Mouse (Mus musculus) layer of hippocampus, adult 8-10 months (tissue): ENCODE results near the gene St6galnac5. TPM values are rescaled to one million over a fixed set of nuclear protein-coding genes. Genes with fewer than 3 reads are reported as not detected.

Experiments used
- DNase-seq, 2 experiments: peaks; one replicate each; pipeline ENCODE4 v3.0.0; 2022; ENCODE audit warnings: low spot score in 2 of 2
- total RNA-seq, 4 experiments: library from RNA; stranded (reverse); gene quantifications; 2 replicates each; pipeline ENCODE4 v1.2.4; 2022

Gene St6galnac5
- total RNA-seq, 4 experiments from 2014 or later = 106 to 130 (median 121) TPM

DNA sequence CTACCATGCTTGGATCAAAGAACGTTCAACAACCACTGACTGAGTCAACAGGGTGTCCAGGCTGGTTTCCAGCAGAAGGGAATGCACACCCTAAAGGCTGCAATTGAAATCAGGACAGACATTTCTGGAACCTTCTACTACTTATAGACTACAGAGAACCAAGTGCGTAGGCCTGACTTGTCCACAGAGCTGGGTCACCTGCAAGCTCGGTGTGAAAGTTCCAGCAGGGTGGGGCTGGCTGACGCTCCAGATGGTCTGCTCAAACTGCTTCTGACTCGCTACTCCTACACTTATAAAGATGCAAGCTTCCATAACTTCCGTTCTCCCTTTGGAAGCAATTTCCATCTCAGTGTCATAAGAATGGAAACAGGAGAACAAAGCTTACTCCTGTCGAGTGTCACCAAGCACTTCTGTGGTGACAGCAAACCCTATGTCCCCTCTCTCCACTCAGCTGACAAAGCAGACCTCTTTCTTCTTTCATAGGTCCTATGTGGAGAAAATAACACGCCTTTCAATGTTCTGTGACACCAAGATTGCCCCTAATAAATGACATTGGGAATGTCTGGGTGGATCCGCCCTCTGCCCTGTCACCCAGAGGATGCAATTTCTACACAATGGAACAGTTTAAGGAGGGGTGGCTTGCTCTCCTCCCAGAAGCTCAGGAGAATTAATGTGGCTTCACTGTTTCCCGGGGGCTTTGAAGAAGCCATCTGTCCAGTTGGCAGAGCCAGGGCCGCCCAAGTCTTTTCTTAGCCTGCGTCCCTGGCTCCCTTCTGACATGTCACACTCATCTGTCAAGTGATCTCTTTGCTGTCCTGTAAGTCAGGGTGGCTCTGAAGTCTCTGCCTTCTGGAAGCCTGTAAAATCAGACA is 114.2 kb downstream of the St6galnac5 start:
- DNase-seq = no peak

DNA sequence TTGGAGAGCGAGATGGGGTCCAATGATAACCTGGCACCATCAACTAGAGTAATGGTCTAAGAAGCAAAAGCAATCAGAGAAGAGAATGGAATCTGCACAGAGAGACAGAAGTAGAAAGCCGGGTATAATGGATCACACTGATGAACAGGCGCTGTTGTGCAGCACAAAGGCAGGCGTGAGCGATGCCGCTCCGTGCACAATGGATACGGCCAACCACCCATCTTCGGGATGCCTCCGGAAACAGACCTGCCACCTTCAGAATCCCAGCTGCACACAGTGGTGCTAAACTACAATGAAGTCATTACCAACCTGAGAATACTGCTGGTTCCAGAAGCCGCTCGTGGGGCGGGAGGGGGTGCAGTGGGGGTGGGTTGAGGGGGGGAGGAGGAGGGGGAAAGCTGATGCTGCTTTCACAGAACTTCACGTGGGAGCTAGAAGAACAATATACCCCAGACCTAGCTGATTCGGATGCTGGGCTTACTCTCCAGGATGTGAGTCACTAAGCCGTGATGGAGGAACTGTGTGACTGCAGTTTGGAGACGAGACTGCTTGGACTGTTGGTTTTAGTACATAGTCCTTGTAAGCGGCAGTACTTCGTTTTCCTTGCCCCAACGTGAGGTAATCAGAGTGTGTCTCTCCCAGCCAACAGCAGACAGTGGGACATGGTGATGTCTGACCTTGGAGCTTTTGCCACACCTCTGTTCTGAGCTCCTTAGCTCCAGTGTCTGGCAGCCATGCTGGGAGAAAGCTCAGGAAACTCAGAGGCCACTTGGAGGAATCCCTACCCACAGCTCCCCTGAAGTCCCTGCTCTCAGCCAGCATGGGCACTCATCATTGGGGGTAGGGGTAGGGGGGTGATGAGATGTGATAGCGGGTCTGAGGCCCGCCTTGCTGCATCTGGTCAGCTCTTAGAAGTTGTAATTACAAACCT is 115.7 kb downstream of the St6galnac5 start:
- DNase-seq = no peak

DNA sequence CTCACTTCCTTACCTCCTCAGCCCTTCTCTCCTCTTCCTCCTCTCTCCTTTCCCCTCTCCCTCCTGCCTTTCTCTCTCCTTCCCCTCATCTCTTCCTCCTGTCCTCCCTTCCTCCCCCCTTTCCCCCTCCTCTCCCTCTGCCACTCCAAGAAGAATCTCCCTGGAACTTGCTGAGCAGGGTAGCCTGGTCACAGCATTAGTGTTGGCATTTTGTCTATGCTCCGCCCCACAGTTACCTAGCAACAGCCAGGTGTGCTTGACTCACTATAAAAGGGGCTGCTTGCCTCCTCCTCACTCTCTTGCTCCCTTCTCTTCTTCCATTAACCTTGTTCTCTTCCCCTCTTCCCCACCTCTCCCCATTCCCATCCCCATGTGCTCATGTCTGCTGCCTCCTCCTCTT is 120.1 kb downstream of the St6galnac5 start:
- no peak for DNase-seq

DNA sequence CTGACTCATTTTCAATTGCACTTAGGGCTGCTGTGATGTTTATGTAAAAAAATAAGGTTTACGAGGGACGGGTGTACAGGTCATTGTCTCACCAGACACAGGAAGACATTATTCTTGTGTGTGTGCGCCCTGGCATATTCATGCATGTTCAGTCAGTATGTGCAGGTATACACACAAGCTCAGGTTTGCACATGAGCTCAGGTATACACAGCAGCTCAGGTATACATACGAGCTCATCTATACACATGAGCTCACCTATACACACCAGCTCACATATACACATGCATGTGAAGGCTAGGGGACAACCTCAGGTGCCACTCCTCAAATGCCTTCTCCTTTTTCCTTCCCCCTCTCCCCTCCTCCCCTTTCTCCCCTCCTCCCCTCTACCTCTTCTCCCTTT is 120.6 kb downstream of the St6galnac5 start:
- DNase-seq = no peak

DNA sequence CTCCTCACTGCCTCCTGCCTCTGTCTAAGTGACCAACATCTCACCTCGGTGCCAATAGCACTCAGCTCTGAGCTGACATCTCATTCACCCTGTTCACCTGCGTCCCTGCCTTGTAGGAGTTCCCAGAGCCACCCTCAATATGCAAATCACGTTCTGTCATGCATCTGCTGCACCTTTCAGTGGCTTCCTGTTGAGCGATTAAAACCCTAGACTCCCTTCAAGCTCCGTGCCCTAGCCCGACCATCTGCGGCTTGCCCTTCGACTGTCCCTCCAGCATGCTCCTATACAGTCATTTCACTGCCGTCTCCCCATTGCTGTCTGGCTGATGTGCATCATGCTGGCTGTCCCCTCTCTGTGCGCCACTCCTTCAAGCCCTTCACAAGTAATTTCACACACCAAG is 126.0 kb downstream of the St6galnac5 start:
- no peak for DNase-seq

DNA sequence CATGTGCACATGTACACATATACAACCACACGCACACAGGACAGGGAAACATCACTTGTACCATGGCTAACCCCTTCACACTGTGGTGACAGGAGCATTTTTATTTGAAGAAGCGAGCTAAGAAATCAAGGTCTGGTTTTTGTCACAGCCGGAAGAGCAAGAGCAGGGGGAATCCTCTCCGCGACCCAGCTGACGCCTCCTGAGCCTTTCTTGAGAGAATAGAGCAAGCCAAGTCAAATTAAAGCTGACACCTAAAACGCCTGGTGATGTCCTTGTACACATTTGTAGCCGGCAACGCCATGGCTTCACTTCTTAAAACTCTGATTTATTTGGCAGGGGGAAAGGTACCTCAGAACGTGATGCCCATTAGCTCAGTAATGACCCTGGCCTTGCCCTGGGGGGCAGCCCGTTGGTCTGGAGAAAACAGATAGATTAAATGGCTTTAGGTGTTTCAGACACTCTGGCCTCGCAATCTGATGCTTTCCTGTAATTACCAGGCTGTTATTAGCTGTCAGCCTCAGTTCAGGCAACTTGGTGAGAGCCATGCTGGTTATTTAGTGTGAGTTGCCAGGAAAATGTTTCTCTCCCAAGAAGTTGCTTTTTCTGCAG is 126.9 kb downstream of the St6galnac5 start:
- DNase-seq = no peak

DNA sequence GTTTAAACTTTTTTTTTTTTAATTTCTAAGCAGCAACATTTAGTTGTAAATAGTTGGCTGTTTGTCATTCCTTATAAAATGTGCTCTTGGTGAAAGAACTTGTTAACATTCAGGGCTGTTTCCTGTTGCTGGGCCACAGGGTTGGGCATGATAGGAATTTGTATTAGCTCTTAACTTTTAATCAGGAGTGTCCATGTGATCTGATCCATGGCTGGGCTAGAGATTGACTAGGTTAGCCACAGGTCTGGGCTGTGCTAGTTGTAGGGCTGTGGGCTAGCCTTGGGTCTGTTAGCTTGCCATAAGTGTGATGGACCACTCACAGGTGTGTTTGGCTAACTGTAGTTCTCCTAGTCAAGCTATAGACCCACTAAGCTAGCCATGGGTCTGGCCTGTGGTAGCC is 138.1 kb downstream of the St6galnac5 start:
- DNase-seq = no peak

DNA sequence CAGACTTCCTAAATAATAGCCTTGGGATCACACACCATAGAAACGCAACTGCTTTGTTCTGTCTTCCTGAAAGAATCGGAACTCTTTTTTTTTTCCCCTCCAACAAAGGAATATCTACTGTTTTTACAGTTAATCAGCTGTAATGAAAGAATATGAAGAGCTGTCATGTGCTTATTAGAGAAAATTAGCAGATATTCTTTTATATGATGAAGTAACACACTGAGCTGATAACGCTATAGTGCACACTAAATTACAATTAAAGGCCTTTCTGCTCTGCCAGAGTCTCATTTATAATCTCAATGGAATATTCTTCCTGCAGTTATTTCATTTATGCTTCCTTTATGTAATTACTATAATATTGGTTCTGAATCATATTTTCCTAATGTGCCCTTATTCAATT is 139.4 kb downstream of the St6galnac5 start:
- DNase-seq = no peak

DNA sequence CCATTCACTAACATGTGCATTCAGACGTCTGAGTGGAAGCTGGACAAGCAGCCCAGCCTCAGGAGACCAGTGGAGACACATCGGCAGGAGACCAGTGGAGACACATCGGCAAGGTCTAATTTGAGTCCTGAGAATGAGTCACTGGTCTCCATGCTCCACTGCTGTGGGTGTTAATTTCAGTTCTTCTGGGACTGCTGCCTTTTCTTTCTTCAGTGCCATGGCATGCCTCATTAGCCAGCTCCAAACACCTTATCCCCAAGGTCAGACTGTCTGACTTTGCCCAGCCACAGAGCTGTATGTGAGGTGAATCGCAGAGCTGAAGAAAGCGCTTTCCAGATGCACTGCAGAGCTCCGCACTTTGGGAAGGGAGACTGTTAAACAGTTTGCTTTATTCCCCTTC is 140.8 kb downstream of the St6galnac5 start:
- no peak for DNase-seq

DNA sequence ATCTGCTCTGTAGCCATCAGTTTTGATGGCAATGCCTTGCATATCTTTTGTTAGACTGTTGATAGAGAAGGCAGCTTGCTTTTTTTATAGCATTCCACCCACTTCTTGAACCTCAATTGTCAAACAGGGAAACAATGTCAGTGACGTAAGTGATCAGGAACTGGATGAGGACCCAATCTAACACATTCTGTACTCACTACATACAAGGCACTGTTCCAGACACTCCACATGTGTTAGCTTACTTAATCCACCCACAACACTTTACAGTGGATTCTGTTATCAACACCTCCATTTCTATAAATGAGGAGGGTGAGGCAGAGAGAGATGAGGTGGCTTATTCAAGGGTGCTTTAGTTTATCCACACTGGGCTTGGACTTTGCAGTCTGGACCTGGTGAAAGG is 144.1 kb downstream of the St6galnac5 start:
- peak; percentile 43 to 62 for DNase-seq

DNA sequence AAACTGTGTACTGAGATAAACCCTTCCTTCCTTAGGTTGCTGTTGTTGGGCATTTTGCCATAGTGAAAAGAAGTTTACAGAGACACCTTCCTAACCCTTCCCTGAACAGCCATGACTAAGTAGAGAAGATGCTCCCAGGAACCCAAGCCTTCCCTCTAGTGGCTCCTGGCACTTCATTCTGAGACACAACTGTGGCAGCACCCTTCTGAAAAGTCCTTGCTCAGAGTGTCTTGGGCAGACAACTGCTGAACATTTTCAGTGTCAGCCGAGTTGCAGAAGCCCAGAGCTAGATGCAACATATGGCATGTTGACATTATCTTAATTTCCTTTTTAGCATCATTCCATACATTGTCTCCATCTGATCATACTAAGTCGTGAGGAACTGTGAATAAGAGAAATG is 144.6 kb downstream of the St6galnac5 start:
- no peak for DNase-seq

DNA sequence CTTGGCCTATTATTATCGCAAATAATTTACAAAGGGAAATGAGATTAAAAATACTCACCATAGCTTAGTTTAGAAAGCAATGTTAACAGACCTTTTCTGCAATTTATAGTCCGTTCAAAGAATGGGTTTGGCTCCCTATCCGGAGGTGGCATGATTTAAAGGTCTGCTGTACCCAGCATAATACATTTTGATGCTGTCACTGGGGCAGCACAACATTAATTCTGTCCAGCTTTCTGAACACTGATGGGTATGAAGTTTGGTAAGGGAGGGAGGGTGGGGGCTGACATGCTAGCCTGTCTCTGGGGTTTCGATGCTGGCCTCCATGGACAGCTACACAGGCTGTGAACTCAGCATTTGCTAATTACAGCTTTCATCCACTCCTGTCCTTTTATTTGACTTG is 149.6 kb downstream of the St6galnac5 start:
- no peak for DNase-seq

DNA sequence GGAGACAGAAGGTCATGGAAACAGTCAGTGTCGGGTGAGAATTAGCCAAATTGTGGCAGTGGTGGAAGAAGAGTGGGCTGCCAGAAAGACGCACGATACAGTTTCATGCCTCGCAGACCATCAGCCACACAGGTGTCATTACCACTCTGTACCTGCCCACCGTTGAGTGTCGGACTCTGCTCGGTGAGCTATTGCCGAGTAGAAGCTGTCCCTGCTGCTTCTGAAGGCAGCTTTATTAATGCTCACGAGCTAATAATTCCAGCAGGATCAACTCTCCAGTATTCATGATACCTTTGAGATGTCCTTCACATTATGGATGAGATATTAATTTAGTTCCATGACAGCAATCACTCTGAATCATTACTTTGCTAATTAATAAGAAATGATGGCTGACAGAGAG is 150.1 kb downstream of the St6galnac5 start:
- DNase-seq = no peak

DNA sequence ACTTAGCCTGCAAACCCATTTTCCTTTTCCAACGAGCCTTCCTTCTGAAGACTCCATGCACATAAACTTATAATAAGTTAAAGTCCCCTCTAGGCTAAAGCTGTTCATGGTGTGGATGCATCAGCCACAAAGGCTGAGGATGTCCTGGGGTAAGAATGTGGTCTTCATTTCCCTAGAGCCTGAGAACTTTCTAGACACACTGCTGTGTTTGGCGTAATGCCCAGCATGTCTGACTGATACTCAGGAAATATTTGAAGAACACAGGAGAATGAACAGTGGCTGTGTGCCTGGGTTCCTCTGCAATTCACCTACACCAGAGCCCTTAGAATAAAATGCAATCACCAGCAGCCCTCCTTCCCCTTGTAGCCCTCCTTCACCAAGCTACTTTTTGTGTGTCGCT is 150.7 kb downstream of the St6galnac5 start:
- DNase-seq = no peak

DNA sequence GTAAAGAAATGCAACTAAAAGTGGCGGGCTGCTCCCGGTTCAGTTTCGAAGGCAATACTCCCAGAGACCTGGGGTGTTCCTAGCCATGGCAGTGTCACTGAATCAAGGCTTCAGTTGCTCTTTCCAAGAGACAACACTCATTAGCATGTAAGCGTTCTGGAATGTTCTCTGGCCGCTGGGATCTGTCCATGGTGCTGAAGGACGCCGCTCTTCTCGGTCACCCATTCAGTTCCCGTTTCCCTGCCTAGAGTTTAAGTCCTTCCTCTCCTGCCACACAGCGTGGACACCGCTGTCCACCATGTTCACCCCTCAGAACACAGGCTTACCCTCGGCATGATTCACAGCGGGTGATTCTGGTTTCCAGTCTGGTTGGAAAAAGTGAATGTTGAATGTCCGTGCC is 160.8 kb downstream of the St6galnac5 start:
- no peak for DNase-seq

DNA sequence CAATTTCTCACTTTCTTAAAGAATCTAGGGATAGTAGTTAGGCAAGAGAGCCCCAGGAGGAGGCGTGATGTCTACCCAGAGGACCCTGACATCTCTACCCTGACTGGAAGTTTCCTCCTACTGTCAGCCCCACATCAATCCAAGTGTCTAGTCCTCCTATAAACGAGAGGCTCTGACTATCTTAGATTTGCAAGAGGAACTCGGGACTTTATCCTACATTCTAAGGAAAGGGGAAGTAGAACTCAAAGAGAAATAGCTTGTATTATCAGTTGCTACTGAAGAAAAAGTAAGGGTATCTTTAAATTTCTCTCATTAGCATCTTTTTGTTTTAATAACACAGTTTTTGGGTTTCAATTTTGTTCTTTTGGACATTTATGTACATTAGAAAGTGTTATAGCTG is 161.6 kb downstream of the St6galnac5 start:
- DNase-seq = no peak

DNA sequence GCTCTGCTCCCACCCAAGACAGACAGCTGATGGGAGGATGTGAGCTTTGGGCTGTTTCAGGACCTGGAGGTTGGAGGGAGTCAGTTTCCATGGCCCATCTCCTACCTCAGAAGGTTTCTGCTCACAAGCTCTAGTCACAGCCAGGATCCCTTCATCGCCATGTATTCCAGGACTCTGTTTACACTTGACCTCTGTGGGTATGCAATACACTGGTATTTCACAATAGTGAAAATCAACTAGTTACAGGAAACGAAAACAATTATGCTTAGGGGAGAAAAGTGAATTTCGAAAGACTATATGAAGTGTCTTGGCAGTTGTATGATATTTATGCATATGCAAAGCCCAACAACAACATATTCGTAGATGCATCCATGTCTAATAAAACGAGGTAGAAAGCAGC is 166.9 kb downstream of the St6galnac5 start:
- DNase-seq = no peak

DNA sequence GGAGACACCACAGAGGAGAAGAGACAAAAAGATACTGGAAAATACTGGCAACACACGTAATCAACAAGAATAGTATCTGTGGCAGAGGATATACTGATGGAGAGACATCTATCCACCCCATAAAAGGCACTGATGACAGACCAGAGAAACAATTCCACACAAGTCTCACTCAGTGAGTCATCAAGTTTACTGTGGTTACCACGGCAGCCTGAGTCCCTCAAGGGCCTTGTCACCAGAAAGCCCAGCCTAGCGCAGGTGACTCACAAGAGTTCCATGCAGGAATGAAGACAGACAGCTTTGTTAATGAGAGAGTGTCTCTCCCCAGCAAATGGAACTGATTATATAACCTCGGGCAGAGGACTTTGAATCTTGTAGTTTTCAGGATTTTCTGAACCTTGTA is 168.1 kb downstream of the St6galnac5 start:
- no peak for DNase-seq

DNA sequence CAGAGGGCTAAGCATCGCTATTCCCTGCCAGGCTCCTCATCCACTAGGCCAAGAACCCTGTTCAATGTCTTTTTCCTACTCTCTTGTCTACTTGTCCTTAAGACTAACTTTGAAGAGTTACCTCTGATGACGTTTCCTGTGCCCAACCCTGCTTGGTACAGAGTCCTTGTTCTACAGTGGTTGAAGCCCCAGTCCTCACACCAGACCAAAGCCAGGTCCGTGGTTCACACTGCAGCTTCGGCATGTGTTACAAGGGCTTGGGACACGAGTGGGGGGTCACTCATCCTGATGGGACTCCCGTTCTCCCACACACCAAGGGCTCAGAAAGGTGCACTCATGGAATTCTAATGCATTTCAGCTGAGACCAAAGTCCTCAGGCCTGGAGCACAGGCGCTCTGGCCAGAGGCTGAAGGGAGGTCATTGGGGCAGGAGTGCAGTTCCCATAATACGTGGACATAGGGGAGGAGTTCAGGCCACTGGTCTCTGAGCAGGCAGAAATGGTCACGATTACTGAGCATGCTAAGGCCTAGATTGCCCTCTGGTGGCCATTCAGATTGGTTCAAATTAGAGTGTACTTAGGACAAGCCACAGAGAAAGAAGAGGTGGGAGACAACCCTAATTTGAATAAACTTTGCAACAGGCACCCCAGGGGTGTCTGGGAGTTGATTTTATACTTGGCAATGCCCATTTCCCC is 182.2 kb downstream of the St6galnac5 start:
- DNase-seq = no peak

DNA sequence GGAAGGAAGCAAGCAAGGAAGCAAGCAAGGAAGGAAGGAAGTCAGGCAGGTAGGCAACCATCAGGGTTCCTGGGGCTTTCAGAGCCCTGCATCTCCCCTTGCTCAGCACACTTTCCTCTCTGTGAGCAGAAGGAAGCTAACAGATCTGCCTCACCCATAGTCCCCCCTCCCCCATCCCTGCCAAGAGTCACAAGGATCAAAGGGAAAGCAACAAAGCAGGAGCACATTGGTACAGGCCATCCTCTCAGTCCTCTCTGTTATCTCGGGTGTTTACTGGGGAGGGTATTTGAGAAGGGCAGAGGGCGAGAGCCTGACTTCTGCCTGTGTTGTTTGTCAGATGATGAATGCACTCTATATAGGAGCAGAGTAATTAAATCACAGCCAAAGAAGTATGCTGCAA is 184.7 kb downstream of the St6galnac5 start:
- DNase-seq = no peak

DNA sequence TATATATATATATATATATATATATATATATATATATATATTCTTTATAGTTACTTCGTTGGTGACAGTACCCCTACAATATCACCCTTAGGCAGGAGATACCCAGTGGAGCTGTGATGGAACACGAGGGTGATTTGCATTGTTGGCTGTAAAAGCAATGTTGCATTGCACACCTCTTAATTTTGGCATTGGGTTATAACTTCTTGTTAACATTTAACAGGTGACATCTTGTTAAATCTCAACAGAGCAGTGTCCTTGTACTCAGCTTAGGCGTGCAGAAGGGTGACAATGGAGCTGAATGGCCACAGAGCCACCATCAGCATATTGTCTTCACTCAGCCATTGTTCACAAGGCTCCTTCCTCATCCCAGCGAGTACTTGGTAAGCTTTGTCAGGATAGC is 185.8 kb downstream of the St6galnac5 start:
- no peak for DNase-seq
